Mouse (Mus musculus): ENCODE results near the gene Yif1b. TPM values are rescaled to one million over a fixed set of nuclear protein-coding genes. Genes with fewer than 3 reads are reported as not detected.
"Not testable (repeated sequence)": the region's sequence is repeated elsewhere in the genome, so short reads cannot be mapped to it uniquely, and the experiment has no call there.

Yif1b gene
- 10 to 100 TPM; 48.4 to 50.9 TPM for total RNA-seq (2021)
- long read RNA-seq, experiment 1, transcript Yif1b-203 (8 exons, 1,126 nt) = major isoform, 60 of 100 reads
- long read RNA-seq, experiment 1, transcript Yif1b-201 (8 exons, 1,111 nt) = minor isoform, 14 of 100 reads
- long read RNA-seq, experiment 1, partial matches to known transcripts = 2 of 100 reads
- long read RNA-seq, experiment 1, other reads (novel, unspliced or antisense) = 23 of 100 reads
- long read RNA-seq, experiment 2, transcript Yif1b-203 (8 exons, 1,126 nt) = major isoform, 30 of 55 reads
- long read RNA-seq, experiment 2, transcript Yif1b-201 (8 exons, 1,111 nt) = minor isoform, 10 of 55 reads
- long read RNA-seq, experiment 2, partial matches to known transcripts = 1 of 55 reads
- long read RNA-seq, experiment 2, other reads (novel, unspliced or antisense) = 14 of 55 reads

DNA sequence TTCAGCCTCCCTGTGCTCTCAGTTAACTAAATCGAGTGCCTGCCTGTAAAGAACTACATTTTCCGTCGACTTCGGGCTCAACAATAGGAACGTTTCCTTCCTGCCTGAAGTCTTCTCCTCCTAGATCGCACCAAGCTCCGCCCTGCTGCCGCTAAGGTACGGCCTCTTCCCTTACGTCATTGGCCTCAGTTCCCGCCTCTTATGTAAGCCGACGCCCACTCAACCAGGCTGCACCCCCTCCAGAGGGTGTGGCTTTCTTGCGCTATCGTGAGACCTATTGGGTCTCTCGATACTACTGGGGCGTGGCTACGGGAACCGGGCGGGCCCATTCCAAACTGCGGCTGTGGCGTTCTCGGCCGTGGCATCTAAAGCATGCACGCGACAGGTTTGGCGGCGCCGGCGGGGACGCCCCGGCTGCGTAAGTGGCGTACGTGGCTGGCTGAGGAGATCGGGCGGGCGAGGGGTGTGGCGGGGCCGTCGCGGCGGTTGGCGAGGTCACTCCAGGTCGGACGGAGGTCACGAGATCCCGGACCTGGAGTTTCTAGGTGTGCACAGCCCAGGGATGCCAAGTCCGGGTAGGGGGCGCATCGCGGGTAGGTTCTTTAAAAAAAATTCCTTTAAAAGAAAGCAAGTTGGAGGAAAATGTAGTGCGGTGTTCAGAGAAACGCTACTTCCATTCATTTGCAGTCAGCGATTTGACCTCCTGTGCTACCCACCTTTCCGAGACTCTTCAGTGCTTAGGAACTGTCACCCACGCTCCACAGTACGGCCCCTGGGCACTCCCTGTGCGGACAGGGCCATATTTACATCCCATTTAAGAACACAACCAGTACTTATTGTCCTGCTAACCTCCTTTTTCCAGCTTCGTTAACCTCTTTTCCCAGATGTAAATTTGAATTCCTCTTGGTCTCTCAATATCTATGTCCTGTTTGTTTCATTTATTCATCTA lies at the start of gene Yif1b:
Yif1b (plus strand) TSS at position 311 of the 949 bp plus-strand sequence.
- intact Hi-C loops (cut with DNase I) = loop anchor here (5.0 kb wide), 2 partner anchors 56 to 71 kb away; partner anchors contain the start of gene Psmd8

DNA sequence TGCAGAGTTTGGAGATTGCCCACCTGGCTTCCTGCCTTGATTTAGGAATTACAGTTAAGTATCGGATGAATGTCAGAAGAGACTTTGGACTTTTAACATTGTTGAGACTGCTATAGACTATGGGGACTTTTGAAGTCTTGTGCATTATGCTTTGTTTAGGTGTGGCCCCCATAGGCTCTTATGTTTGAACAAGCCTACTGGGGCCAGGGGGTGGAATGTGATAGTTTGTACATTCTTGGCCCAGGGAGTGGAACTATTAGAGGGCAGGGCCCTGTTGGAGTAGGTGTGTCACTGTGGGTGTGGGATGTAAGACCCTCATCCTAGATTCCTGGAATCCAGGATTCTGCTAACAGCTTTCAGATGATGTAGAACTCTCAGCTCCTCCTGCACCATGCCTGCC lies 43.9 kb upstream of the Yif1b start:
- intact Hi-C loops (cut with DNase I); DNase-seq (ENCODE audit: low spot score in 2 of 2): not testable (repeated sequence)

More for the DNA sequence above, at the start of gene Yif1b:
- DNase-seq (ENCODE audit: low spot score in 2 of 2) = peak; percentile 98 to 99

DNA sequence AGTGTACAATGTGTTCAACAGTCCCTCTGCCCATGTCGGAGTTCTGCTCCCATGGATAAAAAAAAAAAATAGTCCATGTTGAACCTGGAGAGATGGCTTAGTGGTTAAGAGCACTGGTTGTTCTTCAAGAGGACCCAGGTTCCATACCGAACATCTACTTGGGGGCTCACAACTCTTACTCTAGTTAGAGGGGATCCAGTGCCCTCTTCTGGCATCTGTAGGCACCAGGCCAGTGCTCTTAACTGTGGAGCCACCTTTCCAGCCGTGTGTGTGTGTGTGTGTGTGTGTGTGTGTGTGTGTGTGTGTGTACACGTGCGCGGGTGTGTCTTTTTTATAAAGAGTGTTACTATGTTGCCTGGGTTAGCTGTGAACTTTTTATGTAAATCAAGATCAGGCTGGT lies 35.6 kb upstream of the Yif1b start:
- intact Hi-C loops (cut with DNase I) = loop anchor here (10.0 kb wide), 1 partner anchor 512 kb away; no protein-coding TSS in a partner anchor
- no peak for DNase-seq (ENCODE audit: low spot score in 2 of 2)

DNA sequence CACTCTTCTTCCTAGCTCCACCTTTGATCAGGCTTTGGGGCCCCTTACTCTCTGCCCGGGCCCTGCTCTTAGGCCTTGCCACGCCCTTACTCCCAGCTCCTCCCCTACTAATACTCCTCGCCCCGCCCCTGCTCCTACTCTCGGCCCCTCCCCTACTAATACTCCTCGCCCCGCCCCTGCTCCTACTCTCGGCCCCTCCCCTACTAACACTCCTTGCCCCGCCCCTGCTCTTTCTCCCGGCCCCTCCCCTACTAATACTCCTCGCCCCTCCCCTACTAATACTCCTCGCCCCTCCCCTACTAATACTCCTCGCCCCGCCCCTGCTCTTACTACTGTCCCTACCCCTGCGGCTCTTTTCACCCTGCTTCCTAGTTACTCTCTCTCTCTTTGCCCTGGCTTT lies 27.1 kb upstream of the Yif1b start:
- DNase-seq (ENCODE audit: low spot score in 2 of 2) = not testable (repeated sequence)

DNA sequence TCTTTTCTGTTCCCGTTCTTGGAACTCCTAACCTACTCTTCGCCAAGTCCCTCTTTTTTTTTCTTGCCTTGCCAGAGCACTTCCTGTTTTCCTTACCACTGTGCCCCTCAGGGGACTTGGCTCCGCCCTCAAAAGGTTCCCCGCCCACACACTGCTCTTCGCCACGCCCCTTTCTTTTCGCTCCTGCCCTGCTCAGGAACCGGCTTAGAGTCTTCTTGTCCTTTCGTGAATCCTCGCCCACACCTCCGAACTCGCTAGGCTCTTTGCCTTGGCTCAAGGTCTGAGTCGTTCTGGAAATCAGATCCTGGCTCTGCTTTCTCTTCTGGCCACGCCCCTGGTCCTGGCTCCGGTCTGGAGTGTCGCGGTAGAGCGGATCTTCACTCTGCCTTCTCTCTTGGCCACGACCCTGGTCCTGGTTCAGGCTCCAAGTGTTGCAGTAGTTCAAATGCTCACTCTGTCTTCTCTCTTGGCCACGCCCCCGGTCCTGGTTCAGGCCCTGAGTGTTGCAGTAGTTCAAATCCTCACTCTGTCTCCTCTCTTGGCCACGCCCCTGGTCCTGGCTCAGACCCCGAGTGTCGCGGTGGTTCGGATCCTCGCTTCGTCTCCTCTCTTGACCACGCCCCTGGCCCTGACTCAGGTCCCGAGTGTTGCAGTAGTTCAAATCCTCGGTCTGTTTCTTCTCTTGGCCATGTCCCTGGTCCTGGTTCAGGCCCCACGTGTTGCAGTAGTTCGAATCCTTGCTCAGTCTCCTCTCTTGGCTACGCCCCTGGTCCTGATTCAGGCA lies 26.5 kb upstream of the Yif1b start:
- intact Hi-C loops (cut with DNase I) = no loop called here
- peak; percentile 55 to 63 for DNase-seq (ENCODE audit: low spot score in 2 of 2)

More for the DNA sequence above, 27.1 kb upstream of the Yif1b start:
- intact Hi-C loops (cut with DNase I) = not testable (repeated sequence)

DNA sequence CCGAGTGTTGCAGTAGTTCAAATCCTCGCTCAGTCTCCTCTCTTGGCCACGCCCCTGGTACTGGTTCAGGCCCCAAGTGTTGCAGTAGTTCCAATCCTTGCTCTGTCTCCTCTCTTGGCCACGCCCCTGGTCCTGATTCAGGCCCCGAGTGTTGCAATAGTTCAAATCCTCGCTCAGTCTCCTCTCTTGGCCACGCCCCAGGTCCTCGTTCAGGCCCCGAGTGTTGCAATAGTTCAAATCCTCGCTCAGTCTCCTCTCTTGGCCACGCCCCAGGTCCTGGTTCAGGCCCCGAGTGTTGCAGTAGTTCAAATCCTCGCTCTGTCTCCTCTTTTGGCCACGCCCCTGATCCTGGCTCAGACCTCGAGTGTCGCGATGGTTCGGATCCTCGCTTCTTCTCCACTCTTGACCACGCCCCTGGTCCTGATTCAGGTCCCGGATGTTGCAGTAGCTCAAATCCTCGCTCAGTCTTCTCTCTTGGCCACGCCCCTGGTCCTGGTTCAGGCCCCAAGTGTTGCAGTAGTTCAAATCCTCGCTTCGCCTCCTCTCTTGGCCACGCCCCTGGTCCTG lies 25.8 kb upstream of the Yif1b start:
- intact Hi-C loops (cut with DNase I) = no loop called here

DNA sequence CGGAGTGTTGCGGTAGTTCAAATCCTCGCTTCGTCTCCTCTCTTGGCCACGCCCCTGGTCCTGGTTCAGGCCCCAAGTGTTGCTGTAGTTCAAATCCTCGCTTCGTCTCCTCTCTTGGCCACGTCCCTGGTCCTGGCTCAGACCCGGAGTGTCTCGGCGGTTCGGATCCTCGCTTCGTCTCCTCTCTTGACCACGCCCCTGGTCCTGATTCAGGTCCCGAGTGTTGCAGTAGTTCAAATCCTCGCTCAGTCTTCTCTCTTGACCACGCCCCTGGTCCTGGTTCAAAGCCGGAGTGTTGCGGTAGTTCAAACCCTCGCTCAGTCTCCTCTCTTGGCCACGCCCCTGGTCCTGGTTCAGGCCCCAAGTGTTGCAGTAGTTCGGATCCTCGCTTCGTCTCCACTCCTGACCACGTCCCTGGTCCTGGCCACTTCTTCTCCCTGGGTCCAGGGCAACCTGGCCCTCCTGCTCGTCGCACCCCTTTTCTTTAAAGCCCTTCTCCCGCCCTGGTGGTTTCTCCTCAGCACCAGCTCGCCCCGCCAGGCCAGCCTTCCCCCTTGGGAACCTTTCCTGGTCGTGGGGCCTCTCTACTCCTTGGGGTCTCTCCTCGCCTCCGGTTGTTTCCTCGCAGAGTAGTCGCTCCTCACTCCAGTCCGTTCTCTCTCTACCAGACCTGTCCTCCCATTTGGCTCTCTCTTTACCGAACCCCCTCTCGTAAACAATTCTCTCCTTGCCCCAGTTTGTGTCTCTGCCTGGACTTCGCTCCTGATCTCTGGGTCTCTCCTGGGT lies 25.2 kb upstream of the Yif1b start:
- DNase-seq (ENCODE audit: low spot score in 2 of 2); intact Hi-C loops (cut with DNase I): not testable (repeated sequence)

More for the DNA sequence above, 25.8 kb upstream of the Yif1b start:
- DNase-seq (ENCODE audit: low spot score in 2 of 2) = no peak

DNA sequence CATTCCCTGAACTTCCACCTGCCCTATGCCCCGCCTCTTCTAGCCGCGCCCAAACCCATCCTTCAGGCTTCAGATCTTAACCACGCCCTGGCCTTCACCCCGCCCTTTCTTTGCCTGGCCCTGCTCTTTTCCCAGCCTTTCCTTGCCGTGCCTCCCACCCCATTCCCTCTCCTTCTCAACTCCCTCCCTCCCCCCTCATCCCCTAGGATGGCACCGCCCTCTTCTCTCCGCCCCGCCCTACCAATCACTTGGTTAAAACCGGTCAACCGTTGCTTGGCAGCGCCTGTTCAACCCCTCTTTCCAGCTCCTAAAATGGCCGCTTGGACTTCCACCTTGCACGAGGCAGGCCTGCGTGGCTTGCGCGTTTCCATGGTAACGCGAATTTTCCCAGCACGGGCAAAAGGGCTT lies 24.4 kb upstream of the Yif1b start, which contains the start of gene Catsperg1:
Catsperg1 (minus strand) TSS at position 361 of the 408 bp plus-strand sequence.
- intact Hi-C loops (cut with DNase I) = no loop called here
- no peak for DNase-seq (ENCODE audit: low spot score in 2 of 2)

DNA sequence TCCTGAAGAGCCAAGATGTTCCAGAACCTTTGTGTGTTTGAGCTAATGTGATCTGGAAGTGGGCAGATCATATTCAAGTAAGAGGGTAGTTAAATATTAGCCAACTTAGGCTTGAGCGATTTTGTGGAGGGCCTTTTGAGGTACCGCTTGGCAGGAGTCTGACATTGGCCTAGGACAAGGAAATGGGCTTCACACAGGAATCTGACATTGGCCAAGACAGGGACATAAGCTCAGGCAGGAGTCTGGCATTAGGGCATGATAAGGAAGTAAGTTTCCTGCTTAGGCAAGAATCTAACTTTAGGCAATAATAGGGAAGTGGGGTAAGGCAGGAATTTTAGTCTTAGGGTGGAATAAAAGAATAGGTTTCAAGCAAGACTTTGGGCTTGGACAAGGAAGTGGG lies 23.9 kb upstream of the Yif1b start:
- intact Hi-C loops (cut with DNase I) = no loop called here
- no peak for DNase-seq (ENCODE audit: low spot score in 2 of 2)

DNA sequence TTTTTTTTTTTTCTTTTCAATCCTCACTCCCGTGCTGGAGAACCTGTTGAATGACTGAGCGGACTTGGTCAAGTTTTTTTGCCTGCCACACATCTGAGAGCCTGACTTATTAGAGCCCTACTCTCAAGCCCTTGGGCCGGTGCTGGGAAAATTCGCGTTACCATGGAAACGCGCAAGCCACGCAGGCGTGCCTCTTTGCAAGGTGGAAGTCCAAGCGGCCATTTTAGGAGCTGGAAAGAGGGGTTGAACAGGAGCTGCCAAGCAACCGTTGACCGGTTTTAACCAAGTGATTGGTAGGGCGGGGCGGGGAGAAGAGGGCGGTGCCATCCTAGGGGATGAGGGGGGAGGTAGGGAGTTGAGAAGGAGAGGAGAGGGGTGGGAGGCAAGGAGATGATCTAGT lies 23.3 kb upstream of the Yif1b start:
- no peak for DNase-seq (ENCODE audit: low spot score in 2 of 2)
- intact Hi-C loops (cut with DNase I) = no loop called here

DNA sequence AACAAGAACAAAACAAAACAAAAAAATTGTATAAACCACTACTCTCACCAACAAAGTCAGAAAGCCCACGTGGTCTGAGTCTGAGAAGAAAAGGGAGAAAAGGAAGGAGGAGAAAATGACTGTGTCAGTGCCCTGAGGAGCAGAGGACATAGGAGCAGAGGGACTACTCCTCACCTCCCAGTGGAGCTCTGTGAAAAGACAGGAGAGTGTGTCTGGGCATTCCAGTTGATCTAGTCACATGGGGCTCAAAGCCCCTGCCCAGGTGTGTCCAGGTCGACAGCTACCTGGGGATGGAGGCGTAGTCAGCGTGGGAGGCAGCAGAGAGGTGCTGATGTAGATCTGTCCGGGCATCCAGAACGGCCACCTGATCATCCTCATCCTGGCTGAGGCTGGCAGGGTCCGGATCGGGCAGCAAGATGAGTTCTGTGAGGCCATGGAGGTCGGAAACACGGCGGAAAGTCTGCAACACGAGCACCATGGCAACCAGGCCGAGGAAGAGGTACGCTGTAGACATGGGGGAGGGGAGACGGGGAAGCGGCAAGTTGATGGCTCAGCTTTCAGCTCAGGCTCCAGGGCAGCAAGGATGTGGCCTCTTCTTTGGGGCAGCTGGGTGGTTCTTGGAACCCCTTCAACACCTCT lies 13.3 kb upstream of the Yif1b start:
- peak; percentile 57 to 62 for DNase-seq (ENCODE audit: low spot score in 2 of 2)
- intact Hi-C loops (cut with DNase I) = no loop called here

DNA sequence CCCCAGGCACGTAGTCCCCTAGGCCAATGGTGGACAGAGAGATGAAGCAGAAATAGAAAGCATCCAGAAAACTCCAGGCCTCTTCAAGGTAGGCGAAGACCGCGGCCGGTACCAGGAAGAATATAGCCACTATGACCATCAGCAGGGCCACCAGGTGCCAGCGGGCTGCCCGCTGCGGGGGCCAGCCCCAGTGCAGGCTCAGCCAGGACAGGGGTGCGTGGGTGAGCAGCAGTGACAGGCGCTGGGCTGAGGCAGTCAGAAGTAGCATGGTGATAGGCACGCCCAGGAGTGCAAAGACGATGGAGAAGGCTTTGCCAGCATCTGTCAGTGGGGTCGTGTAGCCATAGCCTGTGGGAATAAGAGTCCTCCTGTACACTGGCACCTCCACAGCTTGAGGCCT lies 12.6 kb upstream of the Yif1b start:
- no peak for DNase-seq (ENCODE audit: low spot score in 2 of 2)
- intact Hi-C loops (cut with DNase I) = no loop called here

DNA sequence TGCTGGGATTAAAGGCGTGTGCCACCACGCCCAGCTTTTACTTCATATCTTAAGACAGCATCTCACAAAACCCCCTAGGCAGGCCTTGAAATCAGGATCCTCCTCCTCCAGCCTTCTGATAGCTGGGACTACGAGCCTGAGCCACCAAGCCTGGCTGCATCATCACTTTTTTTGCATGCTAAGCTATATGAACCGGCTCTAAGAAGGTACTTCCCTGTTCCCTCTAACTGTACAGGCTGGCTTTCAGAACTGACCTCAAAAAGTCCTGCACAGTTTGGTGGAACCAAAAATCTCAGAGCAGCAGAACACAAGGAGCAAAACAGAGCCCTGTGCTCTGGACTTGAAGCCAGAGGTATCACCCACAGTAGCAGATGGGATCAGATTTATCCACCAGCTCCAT lies 9.9 kb upstream of the Yif1b start:
- no peak for DNase-seq (ENCODE audit: low spot score in 2 of 2)
- intact Hi-C loops (cut with DNase I) = no loop called here

DNA sequence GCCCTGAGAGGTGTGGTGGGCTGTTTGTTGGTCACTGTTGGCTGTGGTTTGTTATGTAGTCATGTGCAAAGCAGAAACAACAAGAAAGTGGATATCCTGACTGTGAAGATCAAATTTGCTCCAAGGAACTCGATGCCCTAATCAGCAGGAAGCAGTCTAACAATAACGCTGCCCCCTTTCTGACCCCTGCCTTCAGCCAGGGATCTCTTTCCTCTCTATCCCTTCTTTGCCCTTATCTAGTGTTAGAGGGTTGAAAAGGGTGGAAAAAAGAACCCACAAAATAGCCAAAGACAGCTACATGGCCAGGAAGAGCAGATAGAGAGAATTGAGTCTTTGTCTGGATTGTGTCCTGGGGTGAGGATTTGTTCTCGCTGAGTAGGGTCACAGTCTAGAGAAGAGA lies 7.6 kb upstream of the Yif1b start:
- no peak for DNase-seq (ENCODE audit: low spot score in 2 of 2)
- intact Hi-C loops (cut with DNase I) = no loop called here

DNA sequence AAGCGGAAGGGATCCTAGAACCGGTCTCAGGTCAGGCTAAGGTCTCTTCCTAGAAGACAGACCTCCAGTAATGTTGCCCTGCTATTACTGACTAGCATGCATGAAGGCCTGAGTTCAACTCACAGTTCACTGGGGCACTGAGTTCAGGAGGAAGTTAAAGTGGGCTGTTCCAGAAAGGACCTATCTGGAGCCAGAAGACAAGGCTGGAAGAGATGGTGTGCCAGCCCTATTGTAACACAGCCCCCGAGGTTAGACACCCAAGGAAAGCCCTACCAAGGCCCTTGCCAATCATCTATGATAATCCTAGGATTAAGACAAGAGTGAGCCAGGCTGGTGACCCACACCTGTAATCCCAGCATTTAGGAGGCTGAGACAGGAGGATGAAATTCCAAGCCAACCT lies 6.6 kb upstream of the Yif1b start:
- intact Hi-C loops (cut with DNase I) = no loop called here
- DNase-seq (ENCODE audit: low spot score in 2 of 2) = no peak

DNA sequence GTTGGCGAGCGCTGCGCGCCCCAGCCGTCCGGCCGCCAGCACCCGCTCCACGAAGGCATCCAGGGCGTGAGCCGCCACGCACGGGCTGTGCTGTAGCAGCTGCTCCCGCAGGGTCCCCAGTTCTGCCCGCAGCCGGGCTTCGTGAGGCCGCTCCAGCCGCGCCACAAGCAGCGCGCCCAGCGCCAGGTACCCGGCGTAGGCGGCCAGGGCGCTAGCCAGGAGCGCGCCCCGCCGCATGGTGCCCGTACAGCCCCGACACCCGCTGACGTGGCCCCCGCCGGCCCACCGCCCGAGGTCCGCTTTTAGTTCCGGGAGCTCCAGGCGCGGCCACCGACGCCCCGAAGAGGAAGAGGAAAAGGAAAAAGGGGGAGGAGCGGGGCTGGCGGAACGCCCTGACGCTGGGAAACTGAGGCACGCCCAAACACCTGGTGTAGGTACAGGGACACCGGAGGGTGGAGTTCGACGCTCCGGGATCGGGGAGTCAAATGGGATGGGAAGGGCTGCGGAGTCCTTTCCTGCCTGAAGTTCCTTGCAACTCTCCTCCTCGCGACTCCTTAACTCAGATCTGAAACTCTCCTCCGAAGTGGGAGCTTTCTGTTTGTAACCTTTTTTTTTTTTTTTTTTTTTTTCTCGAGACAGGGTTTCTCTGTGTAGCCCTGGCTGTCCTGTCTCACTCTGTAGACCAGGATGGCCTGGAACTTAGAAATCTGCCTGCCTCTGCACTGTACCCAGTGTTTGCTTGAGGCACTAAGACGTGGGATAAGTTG lies 5.7 kb upstream of the Yif1b start, which contains the start of gene Kcnk6:
Kcnk6 (minus strand) TSS at position 269 of the 767 bp plus-strand sequence.
- intact Hi-C loops (cut with DNase I) = no loop called here
- DNase-seq (ENCODE audit: low spot score in 2 of 2) = no peak

DNA sequence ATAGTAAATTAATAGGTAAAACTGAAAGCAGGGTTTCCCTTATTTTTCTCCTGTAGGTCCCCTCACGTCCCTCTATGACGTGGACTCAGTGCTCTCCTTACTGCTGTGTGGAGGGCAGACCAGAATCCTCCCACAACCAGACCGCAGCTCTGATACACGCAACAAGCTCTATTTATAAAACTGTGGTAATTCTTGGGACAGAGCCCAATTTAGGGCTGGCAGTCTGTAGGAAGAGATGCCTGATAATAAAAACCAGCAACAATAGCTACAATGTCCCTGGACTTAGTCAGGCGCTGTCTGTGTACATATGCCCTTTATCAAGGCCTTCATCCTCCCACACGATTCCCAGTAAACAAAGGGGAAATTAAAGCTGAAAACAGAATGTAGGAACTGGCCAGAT lies 4.4 kb upstream of the Yif1b start:
- intact Hi-C loops (cut with DNase I) = no loop called here
- DNase-seq (ENCODE audit: low spot score in 2 of 2) = peak in 1 of 2 experiments; percentile 64
